Mouse (Mus musculus) myocyte (in vitro differentiated cells): ENCODE measurements at regions not wholly inside any gene's neighbourhood (a gene's known extent, or its start where the extent isn't known, plus 50 kb on each side); places are given as distances from the start of the nearest gene placed in this dataset.

ENCODE experiments used
- H3K27me3 ChIP-seq: one replicate; pipeline ENCODE4 v1.6.1; 2011; ENCODE audit not compliant: control insufficient read depth, insufficient read depth, insufficient read length
- H3K36me3 ChIP-seq: one replicate; pipeline ENCODE4 v1.6.1; 2011; ENCODE audit not compliant: control insufficient read depth, insufficient read depth
- H3K4me2 ChIP-seq: one replicate; pipeline ENCODE4 v1.6.1; 2011; ENCODE audit warnings: low read depth, control low read depth
- H3K4me3 ChIP-seq: one replicate; pipeline ENCODE4 v1.5.1; 2011; ENCODE audit warnings: mild to moderate bottlenecking, control low read depth, moderate library complexity
- H3K79me2 ChIP-seq: one replicate; pipeline ENCODE4 v1.6.1; 2011; ENCODE audit not compliant: control insufficient read depth, insufficient read depth
- H3ac ChIP-seq: one replicate; pipeline ENCODE4 v1.6.1; 2011; ENCODE audit not compliant: control insufficient read depth, insufficient read length
- CEBPB ChIP-seq: IDR thresholded peaks from 2 replicates; pipeline ENCODE4 v1.6.1; 2011; ENCODE audit warnings: mild to moderate bottlenecking, moderate library complexity; ENCODE audit not compliant: poor library complexity, insufficient read depth, severe bottlenecking
- E2F4 ChIP-seq: IDR thresholded peaks from one replicate; pipeline ENCODE4 v1.6.1; 2011; ENCODE audit warnings: mild to moderate bottlenecking, control low read depth, moderate library complexity; ENCODE audit not compliant: insufficient read depth
- MAX ChIP-seq: IDR thresholded peaks from one replicate; pipeline ENCODE4 v1.6.1; 2011; ENCODE audit warnings: low read depth, mild to moderate bottlenecking, control low read depth
- MYOD1 ChIP-seq, 3 experiments: IDR thresholded peaks; one replicate each; pipeline ENCODE4 v1.6.1; 2011; ENCODE audit warnings: control low read depth in 2 of 3, low read depth in 2 of 3, mild to moderate bottlenecking in 2 of 3, moderate library complexity in 1 of 3; ENCODE audit not compliant: insufficient read length in 2 of 3, control insufficient read depth in 1 of 3
- MYOG ChIP-seq, 3 experiments: IDR thresholded peaks; one replicate each; pipeline ENCODE4 v1.6.1; 2011; ENCODE audit warnings: control low read depth in 2 of 3, low read depth in 2 of 3, mild to moderate bottlenecking in 2 of 3; ENCODE audit not compliant: insufficient read length in 2 of 3, control insufficient read depth in 1 of 3, insufficient read depth in 1 of 3
- POLR2A ChIP-seq: IDR thresholded peaks from one replicate; pipeline ENCODE4 v1.6.1; 2011; ENCODE audit warnings: low read depth, mild to moderate bottlenecking, control low read depth, moderate library complexity; ENCODE audit not compliant: insufficient read length
- POLR2AphosphoS2 ChIP-seq: IDR thresholded peaks from one replicate; pipeline ENCODE4 v1.6.1; 2011; ENCODE audit warnings: low read depth, control low read depth; ENCODE audit not compliant: insufficient read length
- REST ChIP-seq: IDR thresholded peaks from one replicate; pipeline ENCODE4 v1.6.1; 2011; ENCODE audit warnings: mild to moderate bottlenecking, control low read depth, moderate library complexity; ENCODE audit not compliant: insufficient read depth, insufficient read length
- SRF ChIP-seq: IDR thresholded peaks from one replicate; pipeline ENCODE4 v1.6.1; 2011; ENCODE audit warnings: low read depth; ENCODE audit not compliant: control insufficient read depth, insufficient read length
- TCF12 ChIP-seq: IDR thresholded peaks from one replicate; pipeline ENCODE4 v1.6.1; 2011; ENCODE audit warnings: mild to moderate bottlenecking, control low read depth; ENCODE audit not compliant: poor library complexity, insufficient read depth, severe bottlenecking
- TCF3 ChIP-seq: IDR thresholded peaks from one replicate; pipeline ENCODE4 v1.6.1; 2011; ENCODE audit warnings: low read depth, control low read depth; ENCODE audit not compliant: insufficient read length
- USF1 ChIP-seq: IDR thresholded peaks from one replicate; pipeline ENCODE4 v1.6.1; 2011; ENCODE audit warnings: low read depth, mild to moderate bottlenecking, control low read depth, moderate library complexity

DNA sequence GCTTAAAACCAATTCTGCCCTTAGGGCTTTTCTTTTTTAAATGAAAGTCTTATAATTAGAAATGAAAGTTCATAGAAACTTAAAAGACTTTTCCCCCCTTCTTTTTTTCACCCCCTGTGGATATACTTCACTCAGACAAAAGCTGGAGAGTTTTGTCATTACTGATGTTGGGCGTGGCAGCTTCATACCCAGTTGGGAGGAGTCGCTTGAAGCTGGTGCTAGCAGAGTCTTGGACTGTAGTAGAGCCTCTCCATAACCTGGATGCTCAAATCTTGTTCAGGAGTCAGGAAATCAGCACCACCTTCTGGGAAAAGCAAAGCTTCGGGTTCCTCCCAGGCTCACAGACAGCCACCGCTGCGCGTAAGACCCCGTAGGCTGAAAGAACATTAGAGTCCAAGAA, 85.7 kb downstream of the Pthlh start:
- TF ChIP-seq MYOD1 (IDR thresholded peaks at IDR 0.05; ENCODE audit: control insufficient read depth in 1 of 3, insufficient read length in 2 of 3, low read depth in 2 of 3) (no peak), E2F4 (no peak), MYOG (IDR thresholded peaks at IDR 0.05; ENCODE audit: control insufficient read depth in 1 of 3, insufficient read depth in 1 of 3, insufficient read length in 2 of 3, low read depth in 2 of 3) (no peak), CEBPB (no peak), TCF12 (no peak), SRF (no peak), MAX (no peak), USF1 (no peak), TCF3 (no peak), POLR2A (no peak), POLR2AphosphoS2 (no peak), REST (no peak)
- no peak overlapping the region for H3ac ChIP-seq
- no peaks in the 10 kb centered on the region for H3K79me2 ChIP-seq
- H3K4me3 ChIP-seq, result no peak overlapping the region
- H3K4me2 ChIP-seq, result no peak overlapping the region
- H3K36me3 ChIP-seq, result no peaks in the 10 kb centered on the region
- no peaks in the 10 kb centered on the region for H3K27me3 ChIP-seq

DNA sequence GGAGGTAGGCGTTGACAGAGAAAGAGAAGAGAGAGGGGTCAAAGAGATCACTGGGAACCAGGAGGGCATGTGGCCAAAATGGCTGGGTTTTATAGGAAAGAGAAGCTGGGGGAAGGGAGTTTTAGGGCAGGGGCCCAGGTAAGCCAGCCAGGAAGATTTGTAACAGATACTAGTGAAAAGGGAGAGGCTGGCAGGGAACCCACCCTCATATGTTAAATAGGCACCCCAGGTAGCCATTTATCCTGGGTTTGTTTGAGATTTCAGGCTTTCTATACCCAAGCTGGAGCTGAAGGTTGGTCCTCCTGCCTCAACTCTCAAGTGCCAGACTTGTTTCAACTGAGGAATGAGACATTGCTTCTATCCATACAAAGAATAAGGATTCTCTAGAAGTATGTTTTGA, 85.0 kb downstream of the Klhl42 start:
- Histone ChIP-seq H3K27me3 (no peaks in the 10 kb centered on the region), H3K36me3 (no peaks in the 10 kb centered on the region), H3K4me2 (no peak overlapping the region), H3K79me2 (no peaks in the 10 kb centered on the region), H3K4me3 (no peak overlapping the region), H3ac (no peak overlapping the region)
- TF ChIP-seq USF1, result no peak
- no peak for TF ChIP-seq POLR2A
- no peak for TF ChIP-seq MYOG (IDR thresholded peaks at IDR 0.05; ENCODE audit: control insufficient read depth in 1 of 3, insufficient read depth in 1 of 3, insufficient read length in 2 of 3, low read depth in 2 of 3)
- no peak for TF ChIP-seq CEBPB
- no peak for TF ChIP-seq SRF
- no peak for TF ChIP-seq MYOD1 (IDR thresholded peaks at IDR 0.05; ENCODE audit: control insufficient read depth in 1 of 3, insufficient read length in 2 of 3, low read depth in 2 of 3)
- TF ChIP-seq TCF12, result no peak
- no peak for TF ChIP-seq MAX
- no peak for TF ChIP-seq REST
- TF ChIP-seq POLR2AphosphoS2, result no peak
- TF ChIP-seq TCF3, result no peak
- TF ChIP-seq E2F4, result no peak
